Comparison of ENCODE assay signal across 24 mouse cellular contexts in genomic region chr11:114215256-114215655, GRCm38 (mm10).
"Had no signal": no experiment of that assay in that cellular context is flagged by ENCODE, and none has a peak within 500 bp of the region (broad histone marks: within the 10 kb centered on the region; RNA-seq: fewer than 3 reads in every experiment).

No protein-coding gene starts in this region.

- DNase-seq: kidney, adult 18-20 months; kidney, adult 9 months; kidney, postnatal 25 days; layer of hippocampus, postnatal 36 days; liver; lung, postnatal 10 days; right cerebral cortex, adult 18-20 months; right cerebral cortex, postnatal 14 days; right cerebral cortex, postnatal 4 days; thymus, adult 18-20 months; thymus, postnatal 36 days had no signal

- H3K9me3 ChIP-seq: limb, embryonic 12.5 days; liver, embryonic 12.5 days; liver, embryonic 15.5 days; midbrain, embryonic 12.5 days; midbrain, embryonic 15.5 days; neural tube, embryonic 12.5 days; neural tube, embryonic 15.5 days had no signal

- H3K27ac ChIP-seq: kidney, postnatal 0 days; left cerebral cortex, adult 2 months; limb, embryonic 12.5 days; liver, embryonic 12.5 days; liver, embryonic 15.5 days; macrophage; midbrain, embryonic 12.5 days; midbrain, embryonic 15.5 days; neural tube, embryonic 12.5 days; neural tube, embryonic 15.5 days; stomach, postnatal 0 days had no signal

- H3K4me1 ChIP-seq: liver, embryonic 15.5 days had no signal

- H3K4me3 ChIP-seq: left cerebral cortex, adult 2 months; limb, embryonic 12.5 days; liver, embryonic 12.5 days; liver, embryonic 15.5 days; midbrain, embryonic 12.5 days; midbrain, embryonic 15.5 days; neural tube, embryonic 12.5 days; neural tube, embryonic 15.5 days had no signal

- H3K4me2 ChIP-seq: limb, embryonic 12.5 days; liver, embryonic 12.5 days; liver, embryonic 15.5 days; midbrain, embryonic 12.5 days; midbrain, embryonic 15.5 days; neural tube, embryonic 12.5 days; neural tube, embryonic 15.5 days had no signal

- H3K9ac ChIP-seq: limb, embryonic 12.5 days; liver, embryonic 12.5 days; liver, embryonic 15.5 days; midbrain, embryonic 12.5 days; midbrain, embryonic 15.5 days; neural tube, embryonic 12.5 days; neural tube, embryonic 15.5 days had no signal

- H3K36me3 ChIP-seq: limb, embryonic 12.5 days; liver, embryonic 12.5 days; liver, embryonic 15.5 days; midbrain, embryonic 12.5 days; midbrain, embryonic 15.5 days; neural tube, embryonic 12.5 days; neural tube, embryonic 15.5 days had no signal

- ATAC-seq: inflammation-experienced regulatory T-cells, adult 6 months; intestine, embryonic 16.5 days; liver, embryonic 12.5 days; midbrain, embryonic 15.5 days had no signal

- H3K27me3 ChIP-seq: midbrain, embryonic 15.5 days; neural tube, embryonic 12.5 days had no signal
